Mouse (Mus musculus): ENCODE measurements around the gene Gm21887. TPM values are rescaled to one million over a fixed set of nuclear protein-coding genes. Genes with fewer than 3 reads are reported as not detected.
"Not testable (repeated sequence)": the region's sequence is repeated elsewhere in the genome, so short reads cannot be mapped to it uniquely, and the experiment has no call there.

The Gm21887 gene
- polyA plus RNA-seq, 1 experiment from 2014 or later, result 175 TPM

- H3K9me3 ChIP-seq (ENCODE audit: control insufficient read depth, low read length), result peaks cover 29% of the 10 kb centered on the region
- H3K4me3 ChIP-seq (ENCODE audit: low read depth, low read length); H3K4me2 ChIP-seq (replicated peaks; ENCODE audit: low read depth, low read length); H3K36me3 ChIP-seq (ENCODE audit: control insufficient read depth, insufficient read depth, low read length); ATAC-seq (ENCODE audit: low FRiP score); DNase-seq (ENCODE audit: low spot score); H3K27me3 ChIP-seq (ENCODE audit: control insufficient read depth, insufficient read depth, low read length); H3K9ac ChIP-seq (ENCODE audit: low read depth, low read length); H3K27ac ChIP-seq (ENCODE audit: low read depth, low read length): not testable (repeated sequence)
- H3K4me1 ChIP-seq (replicated peaks; ENCODE audit: control insufficient read depth, insufficient read depth, low read length), result peaks cover 13% of the 10 kb centered on the region
- 45% methylated on average over 1 of the region's 1 CpGs for WGBS
These were observed 3.7 kb upstream of the Gm21887 start for GRCm38 (mm10) chrX:170005695-170006297.

DNA sequence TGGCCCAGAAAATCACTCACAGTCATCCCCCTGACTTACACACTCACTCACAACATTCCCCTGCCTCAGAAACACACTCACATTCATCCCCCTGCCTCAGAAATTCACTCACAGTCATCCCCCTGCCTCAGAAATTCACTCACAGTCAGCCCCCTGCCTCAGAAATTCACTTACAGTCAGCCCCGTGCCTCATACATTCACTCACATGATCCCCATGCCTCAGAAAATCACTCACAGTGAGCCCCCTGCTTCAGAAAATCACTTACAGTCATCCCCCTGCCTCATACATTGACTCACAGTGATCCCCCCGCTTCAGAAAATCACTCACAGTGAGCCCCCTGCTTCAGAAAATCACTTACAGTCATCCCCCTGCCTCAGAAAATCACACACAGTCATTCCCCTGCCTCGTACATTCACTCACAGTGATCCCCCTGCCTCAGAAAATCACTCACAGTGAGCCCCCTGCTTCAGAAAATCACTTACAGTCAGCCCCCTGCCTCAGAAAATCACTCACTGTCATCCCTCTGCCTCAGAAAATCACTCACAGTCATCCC is 2.7 kb upstream of the Gm21887 start:
- Histone ChIP-seq H3K27ac (ENCODE audit: low read depth, low read length) (peak overlapping the region; percentile 18), H3K4me1 (replicated peaks; ENCODE audit: control insufficient read depth, insufficient read depth, low read length) (peaks cover 14% of the 10 kb centered on the region), H3K9me3 (ENCODE audit: control insufficient read depth, low read length) (peaks cover 30% of the 10 kb centered on the region)
- H3K27me3 ChIP-seq (ENCODE audit: control insufficient read depth, insufficient read depth, low read length); H3K4me3 ChIP-seq (ENCODE audit: low read depth, low read length); H3K4me2 ChIP-seq (replicated peaks; ENCODE audit: low read depth, low read length); H3K36me3 ChIP-seq (ENCODE audit: control insufficient read depth, insufficient read depth, low read length); H3K9ac ChIP-seq (ENCODE audit: low read depth, low read length); ATAC-seq (ENCODE audit: low FRiP score): not testable (repeated sequence)
- 49% methylated on average over 3 of the region's 3 CpGs for WGBS
- peak; percentile 1 for DNase-seq (ENCODE audit: low spot score)

DNA sequence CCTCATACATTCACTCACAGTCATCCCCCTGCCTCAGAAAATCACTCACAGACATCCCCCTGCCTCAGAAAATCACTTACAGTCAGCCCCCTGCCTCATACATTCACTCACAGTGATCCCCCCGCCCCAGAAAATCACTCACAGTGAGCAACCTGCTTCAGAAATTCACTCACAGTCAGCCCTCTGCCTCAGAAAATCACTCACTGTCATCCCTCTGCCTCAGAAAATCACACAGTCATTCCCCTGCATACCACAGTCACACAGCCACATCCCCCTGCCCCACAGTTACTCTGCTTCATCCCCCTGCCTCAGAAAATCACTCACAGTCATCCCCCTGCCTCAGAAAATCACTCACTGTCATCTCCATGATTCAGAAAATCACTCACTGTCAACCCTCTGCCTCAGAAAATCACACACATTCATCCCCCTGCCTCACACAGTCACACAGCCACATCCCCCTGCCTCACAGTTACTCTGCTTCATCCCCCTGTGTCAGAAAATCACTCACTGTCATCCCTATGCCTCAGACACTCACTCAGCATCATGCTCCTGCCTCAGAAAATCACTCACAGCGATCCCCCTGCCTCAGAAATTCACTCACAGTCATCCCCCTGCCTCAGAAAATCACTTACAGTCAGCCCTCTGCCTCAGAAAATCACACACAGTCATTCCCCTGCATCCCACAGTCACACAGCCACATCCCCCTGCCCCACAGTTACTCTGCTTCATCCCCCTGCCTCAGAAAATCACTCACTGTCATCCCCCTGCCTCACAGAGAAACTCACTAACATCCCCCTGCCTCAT is 1.9 kb upstream of the Gm21887 start:
- Histone ChIP-seq H3K27ac (ENCODE audit: low read depth, low read length) (peak overlapping the region; percentile 18), H3K9ac (ENCODE audit: low read depth, low read length) (0 out of 2 replicates have a peak overlapping the region, but pooled peaks have one; percentile 2), H3K9me3 (ENCODE audit: control insufficient read depth, low read length) (peaks cover 30% of the 10 kb centered on the region), H3K4me1 (replicated peaks; ENCODE audit: control insufficient read depth, insufficient read depth, low read length) (peaks cover 12% of the 10 kb centered on the region)
- H3K4me2 ChIP-seq (replicated peaks; ENCODE audit: low read depth, low read length); ATAC-seq (ENCODE audit: low FRiP score); H3K36me3 ChIP-seq (ENCODE audit: control insufficient read depth, insufficient read depth, low read length); H3K27me3 ChIP-seq (ENCODE audit: control insufficient read depth, insufficient read depth, low read length); H3K4me3 ChIP-seq (ENCODE audit: low read depth, low read length): not testable (repeated sequence)
- peak; percentile 0 for DNase-seq (ENCODE audit: low spot score)
- 46% methylated on average over 2 of the region's 2 CpGs for WGBS

DNA sequence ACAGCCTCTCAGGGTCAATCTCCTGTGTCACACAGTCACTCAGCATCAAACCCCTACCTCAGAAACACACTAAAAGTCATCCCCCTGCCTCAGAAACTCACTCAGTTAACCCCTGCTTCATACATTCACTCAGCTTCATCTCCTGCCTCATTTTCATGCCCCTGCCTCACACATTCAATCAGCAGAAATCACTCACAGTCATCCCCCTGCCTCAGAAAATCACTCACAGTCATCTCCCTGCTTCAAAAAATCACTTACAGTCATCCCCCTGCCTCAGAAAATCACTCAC is 1.3 kb upstream of the Gm21887 start:
- not testable (repeated sequence) for H3K9ac ChIP-seq (ENCODE audit: low read depth, low read length); H3K36me3 ChIP-seq (ENCODE audit: control insufficient read depth, insufficient read depth, low read length); H3K4me3 ChIP-seq (ENCODE audit: low read depth, low read length); ATAC-seq (ENCODE audit: low FRiP score); H3K4me2 ChIP-seq (replicated peaks; ENCODE audit: low read depth, low read length); H3K27me3 ChIP-seq (ENCODE audit: control insufficient read depth, insufficient read depth, low read length)
- H3K27ac ChIP-seq (ENCODE audit: low read depth, low read length), result peak overlapping the region; percentile 18
- H3K9me3 ChIP-seq (ENCODE audit: control insufficient read depth, low read length), result peaks cover 30% of the 10 kb centered on the region
- peaks cover 12% of the 10 kb centered on the region for H3K4me1 ChIP-seq (replicated peaks; ENCODE audit: control insufficient read depth, insufficient read depth, low read length)
- DNase-seq (ENCODE audit: low spot score), result peak; percentile 0

DNA sequence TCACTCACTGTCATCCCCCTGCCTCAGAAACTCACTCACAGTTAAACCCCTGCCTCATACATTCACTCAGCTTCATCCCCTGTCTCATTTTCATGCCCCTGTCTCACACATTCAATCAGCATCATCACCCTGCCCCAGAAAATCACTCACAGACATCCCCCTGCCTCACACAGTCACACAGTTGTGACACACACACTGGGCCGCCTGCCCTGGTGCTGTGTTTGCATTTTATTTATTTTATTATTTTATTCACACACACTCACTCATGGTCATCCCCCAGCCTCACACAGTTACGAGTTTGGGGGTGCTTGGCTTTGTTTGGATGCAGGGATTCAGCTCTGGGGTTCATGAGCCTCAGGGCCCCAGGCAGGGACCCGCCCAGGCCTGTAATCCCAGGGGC is 875 bp upstream of the Gm21887 start:
- H3K4me2 ChIP-seq (replicated peaks; ENCODE audit: low read depth, low read length); H3K4me3 ChIP-seq (ENCODE audit: low read depth, low read length); ATAC-seq (ENCODE audit: low FRiP score); H3K9ac ChIP-seq (ENCODE audit: low read depth, low read length); H3K27me3 ChIP-seq (ENCODE audit: control insufficient read depth, insufficient read depth, low read length); H3K27ac ChIP-seq (ENCODE audit: low read depth, low read length); H3K36me3 ChIP-seq (ENCODE audit: control insufficient read depth, insufficient read depth, low read length): not testable (repeated sequence)
- H3K4me1 ChIP-seq (replicated peaks; ENCODE audit: control insufficient read depth, insufficient read depth, low read length), result peaks cover 12% of the 10 kb centered on the region
- WGBS, result 43% methylated on average over 3 of the region's 3 CpGs
- peaks cover 30% of the 10 kb centered on the region for H3K9me3 ChIP-seq (ENCODE audit: control insufficient read depth, low read length)
- DNase-seq (ENCODE audit: low spot score), result peak; percentile 0

- not testable (repeated sequence) for H3K36me3 ChIP-seq (ENCODE audit: control insufficient read depth, insufficient read depth, low read length); H3K27me3 ChIP-seq (ENCODE audit: control insufficient read depth, insufficient read depth, low read length); H3K4me2 ChIP-seq (replicated peaks; ENCODE audit: low read depth, low read length)
- H3K9me3 ChIP-seq (ENCODE audit: control insufficient read depth, low read length), result peaks cover 25% of the 10 kb centered on the region
- peak overlapping the region; percentile 42 for H3K4me3 ChIP-seq (ENCODE audit: low read depth, low read length)
- ATAC-seq (ENCODE audit: low FRiP score), result peak; percentile 96
- 58% methylated on average over 25 of the region's 25 CpGs for WGBS
- H3K9ac ChIP-seq (ENCODE audit: low read depth, low read length), result peak overlapping the region; percentile 64
- peak overlapping the region; percentile 58 for H3K27ac ChIP-seq (ENCODE audit: low read depth, low read length)
- peaks cover 12% of the 10 kb centered on the region for H3K4me1 ChIP-seq (replicated peaks; ENCODE audit: control insufficient read depth, insufficient read depth, low read length)
- peak; percentile 98 for DNase-seq (ENCODE audit: low spot score)
These were observed 352 bp downstream of the Gm21887 start for GRCm38 (mm10) chrX:170009801-170010221.

DNA sequence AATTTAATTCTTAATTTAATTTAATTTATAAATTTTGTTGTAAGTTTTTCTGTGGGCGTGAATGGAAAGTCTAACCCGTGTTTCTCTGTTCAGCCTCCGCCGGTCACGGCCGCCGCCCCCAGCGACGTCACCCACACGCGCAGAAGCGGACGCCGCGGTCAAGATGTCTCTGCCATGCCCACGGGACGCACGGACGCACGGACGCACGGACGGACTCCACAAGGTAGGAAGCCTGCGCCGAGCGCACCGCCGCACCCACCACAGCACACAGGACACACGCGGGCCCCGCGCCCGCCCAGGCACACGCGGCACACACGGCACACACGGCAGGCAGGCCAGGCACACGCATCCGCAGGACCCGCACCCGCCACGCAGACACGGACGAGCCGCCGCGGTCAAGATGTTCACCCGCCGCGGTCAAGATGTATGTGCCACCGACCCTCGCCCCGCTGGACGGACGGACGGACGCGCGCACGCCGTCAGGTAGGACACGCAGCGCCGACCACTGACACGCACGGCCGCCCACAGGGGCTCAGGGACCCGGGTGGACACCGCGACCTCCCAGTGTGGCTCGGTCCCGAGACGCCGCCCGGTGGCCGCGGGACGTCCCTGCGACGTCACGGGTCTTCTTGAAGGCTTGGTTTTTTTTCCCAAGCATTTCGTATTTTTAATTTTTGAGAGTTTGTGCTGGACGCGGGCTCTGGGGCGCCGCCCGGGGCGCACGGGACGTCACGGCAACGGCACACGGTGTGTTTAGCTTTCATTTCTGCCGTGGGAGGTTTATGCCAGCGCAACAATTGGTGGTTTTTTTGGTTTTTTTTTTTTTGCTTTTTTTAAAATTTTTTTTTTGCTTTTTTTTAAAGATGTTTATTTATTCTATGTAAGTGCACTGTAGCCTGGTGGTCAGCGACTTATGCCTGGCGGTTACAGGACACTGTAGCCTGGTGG is 1.4 kb downstream of the Gm21887 start:
- peak; percentile 47 for DNase-seq (ENCODE audit: low spot score)
- Histone ChIP-seq H3K4me1 (replicated peaks; ENCODE audit: control insufficient read depth, insufficient read depth, low read length) (peaks cover 12% of the 10 kb centered on the region), H3K4me2 (replicated peaks; ENCODE audit: low read depth, low read length) (0 out of 2 replicates have a peak overlapping the region, but pooled peaks have one; percentile 17), H3K4me3 (ENCODE audit: low read depth, low read length) (peak overlapping the region; percentile 6; the same call in 1 of the 2 replicates), H3K9me3 (ENCODE audit: control insufficient read depth, low read length) (peaks cover 25% of the 10 kb centered on the region)
- not testable (repeated sequence) for H3K27me3 ChIP-seq (ENCODE audit: control insufficient read depth, insufficient read depth, low read length); H3K9ac ChIP-seq (ENCODE audit: low read depth, low read length); H3K27ac ChIP-seq (ENCODE audit: low read depth, low read length); H3K36me3 ChIP-seq (ENCODE audit: control insufficient read depth, insufficient read depth, low read length)
- ATAC-seq (ENCODE audit: low FRiP score), result peak; percentile 36
- 86% methylated on average over 97 of the region's 97 CpGs for whole genome bisulfite sequencing

GRCm38 (mm10) chrX:170011529-170011879 is 2.0 kb downstream of the Gm21887 start:
- not testable (repeated sequence) for H3K36me3 ChIP-seq (ENCODE audit: control insufficient read depth, insufficient read depth, low read length); H3K4me3 ChIP-seq (ENCODE audit: low read depth, low read length); H3K9ac ChIP-seq (ENCODE audit: low read depth, low read length); H3K4me2 ChIP-seq (replicated peaks; ENCODE audit: low read depth, low read length); DNase-seq (ENCODE audit: low spot score); H3K27ac ChIP-seq (ENCODE audit: low read depth, low read length); H3K27me3 ChIP-seq (ENCODE audit: control insufficient read depth, insufficient read depth, low read length); ATAC-seq (ENCODE audit: low FRiP score)
- Histone ChIP-seq H3K9me3 (ENCODE audit: control insufficient read depth, low read length) (peaks cover 25% of the 10 kb centered on the region), H3K4me1 (replicated peaks; ENCODE audit: control insufficient read depth, insufficient read depth, low read length) (peaks cover 12% of the 10 kb centered on the region)
- 100% methylated on average over 1 of the region's 10 CpGs for WGBS

Data from hindbrain, embryonic 11.5 days (tissue).